Mouse (Mus musculus): ENCODE measurements around the gene Syt14. TPM values are rescaled to one million over a fixed set of nuclear protein-coding genes. Genes with fewer than 3 reads are reported as not detected.

Syt14 gene
- polyA plus RNA-seq, 2 experiments, result 4.7 to 4.8 TPM

DNA sequence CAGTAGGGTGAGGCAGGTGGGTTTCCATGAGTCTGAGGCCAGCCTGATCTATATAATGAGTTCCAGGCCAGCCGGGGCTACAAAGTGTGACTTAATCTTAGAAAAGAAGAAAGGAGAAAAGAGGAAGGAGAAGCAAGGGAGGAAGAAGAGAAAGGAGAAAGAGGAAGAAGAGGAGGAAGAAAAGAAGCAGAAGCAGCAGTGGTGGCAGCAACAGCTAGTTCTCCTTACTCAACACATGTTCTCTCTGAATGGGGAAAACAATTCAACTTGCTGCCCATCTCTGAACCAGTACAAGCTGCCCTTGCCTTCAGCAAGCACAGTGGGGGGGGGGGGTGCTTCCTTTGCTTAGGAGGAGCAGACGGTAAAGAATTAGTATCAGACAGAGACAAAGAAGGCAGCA is 96.5 kb downstream of the Syt14 start:
- WGBS (ENCODE audit: insufficient replicate concordance), result 19% methylated on average over 2 of the region's 2 CpGs
- H3K9ac ChIP-seq (replicated peaks), result no peak overlapping the region
- H3K36me3 ChIP-seq (replicated peaks; ENCODE audit: control insufficient read depth, insufficient read depth, low read depth), result no peaks in the 10 kb centered on the region
- H3K27me3 ChIP-seq (ENCODE audit: control insufficient read depth, insufficient read depth, low read length), result no peaks in the 10 kb centered on the region
- no peak for DNase-seq (ENCODE audit: low read depth in 3 of 3, low spot score in 3 of 3)
- no peak overlapping the region for H3K4me3 ChIP-seq (ENCODE audit: insufficient read depth in 1 of 2, low read depth in 2 of 2, low read length in 2 of 2)
- peak; percentile 21; the same call in 1 of the 2 replicates for ATAC-seq (ENCODE audit: insufficient read depth)
- no peak overlapping the region for H3K27ac ChIP-seq
- H3K4me1 ChIP-seq (replicated peaks; ENCODE audit: control insufficient read depth in 2 of 2, insufficient read depth in 2 of 2, low read length in 1 of 2), result no peaks in the 10 kb centered on the region
- no peak overlapping the region for H3K4me2 ChIP-seq (ENCODE audit: low read depth)
- TF ChIP-seq EP300 (IDR thresholded peaks at IDR 0.05; ENCODE audit: low read depth) (no peak), CTCF (IDR thresholded peaks at IDR 0.05; ENCODE audit: low read depth) (no peak)
- H3K9me3 ChIP-seq (ENCODE audit: control insufficient read depth, low read length), result no peaks in the 10 kb centered on the region

DNA sequence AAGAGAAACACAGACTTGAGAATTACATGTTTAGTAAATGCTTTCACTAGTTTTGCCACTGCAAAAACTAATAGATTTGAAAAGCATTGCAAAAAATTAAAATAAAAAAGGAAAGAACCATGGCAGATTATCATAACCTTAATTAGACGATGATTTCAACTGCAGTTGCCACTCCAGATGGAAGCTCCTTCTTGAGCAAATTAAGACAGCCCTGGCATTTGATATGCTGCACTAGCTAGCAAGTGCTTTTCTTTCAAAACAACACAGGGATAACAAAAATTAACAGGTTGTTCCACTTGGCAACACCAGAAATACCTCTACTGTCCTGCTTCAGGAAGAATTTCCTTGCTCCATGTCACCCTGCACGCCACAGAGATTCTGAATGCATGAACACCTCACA is 97.6 kb downstream of the Syt14 start:
- no peak overlapping the region for H3K9ac ChIP-seq (replicated peaks)
- no peaks in the 10 kb centered on the region for H3K9me3 ChIP-seq (ENCODE audit: control insufficient read depth, low read length)
- ATAC-seq (ENCODE audit: insufficient read depth), result no peak
- no peak for DNase-seq (ENCODE audit: low read depth in 3 of 3, low spot score in 3 of 3)
- peaks cover under 1% of the 10 kb centered on the region for H3K36me3 ChIP-seq (replicated peaks; ENCODE audit: control insufficient read depth, insufficient read depth, low read depth)
- H3K4me2 ChIP-seq (ENCODE audit: low read depth), result no peak overlapping the region
- WGBS (ENCODE audit: insufficient replicate concordance), result 74% methylated on average over 2 of the region's 2 CpGs
- no peak overlapping the region for H3K27ac ChIP-seq
- TF ChIP-seq EP300 (IDR thresholded peaks at IDR 0.05; ENCODE audit: low read depth) (no peak), CTCF (IDR thresholded peaks at IDR 0.05; ENCODE audit: low read depth) (no peak)
- H3K4me1 ChIP-seq (replicated peaks; ENCODE audit: control insufficient read depth in 2 of 2, insufficient read depth in 2 of 2, low read length in 1 of 2), result no peaks in the 10 kb centered on the region
- no peak overlapping the region for H3K4me3 ChIP-seq (ENCODE audit: insufficient read depth in 1 of 2, low read depth in 2 of 2, low read length in 2 of 2)
- no peaks in the 10 kb centered on the region for H3K27me3 ChIP-seq (ENCODE audit: control insufficient read depth, insufficient read depth, low read length)

DNA sequence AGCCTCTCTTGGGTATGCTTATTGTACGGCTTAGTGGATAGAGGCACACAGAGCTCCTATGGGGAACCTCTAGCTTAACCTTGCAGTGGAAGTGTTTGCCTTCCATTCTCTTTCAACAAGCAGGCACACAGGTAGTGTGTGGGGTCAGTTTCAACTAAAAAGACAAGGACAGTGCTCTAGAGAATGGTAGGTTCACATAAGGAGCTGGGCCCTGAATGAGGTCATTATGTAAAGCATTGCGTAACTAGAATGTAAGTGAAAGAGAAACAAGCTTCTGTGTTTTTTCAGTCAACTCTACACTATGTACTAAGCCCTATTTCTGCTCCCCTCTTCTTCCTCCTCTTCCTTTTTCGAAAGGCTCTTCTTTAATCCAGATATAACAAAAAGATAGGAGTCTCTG is 103.8 kb downstream of the Syt14 start:
- DNase-seq (ENCODE audit: low read depth in 3 of 3, low spot score in 3 of 3), result peak in 2 of 3 experiments; percentile 7 to 12
- H3K27ac ChIP-seq, result no peak overlapping the region

DNA sequence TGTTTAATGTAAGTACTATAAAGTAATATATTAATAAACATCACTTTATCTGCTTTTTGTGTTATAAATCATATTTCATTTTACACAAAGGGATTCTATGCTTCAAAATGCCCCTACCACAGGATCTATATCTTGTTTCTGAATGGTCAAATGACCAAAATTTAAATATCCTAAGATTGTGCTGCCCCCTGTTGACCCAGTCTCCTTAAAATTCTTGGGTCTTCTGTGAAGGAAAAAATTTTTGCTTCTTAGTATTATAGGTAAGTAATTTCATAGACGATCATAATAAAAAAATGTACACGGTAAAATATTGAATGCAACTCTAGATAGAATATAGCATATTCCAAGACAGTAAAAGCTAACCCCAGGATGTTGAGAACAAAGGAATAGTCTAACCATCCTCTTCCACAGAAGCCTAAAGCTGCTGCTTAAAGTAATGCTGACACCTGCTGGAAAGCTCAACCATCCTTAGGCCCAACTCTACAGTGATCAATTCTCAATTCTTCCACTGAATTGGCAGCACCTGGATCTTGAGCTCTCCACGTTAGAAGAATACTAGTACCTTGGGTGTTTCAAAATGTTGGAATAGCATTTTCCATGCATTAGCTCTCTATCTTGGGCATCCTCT is 123.4 kb downstream of the Syt14 start:
- 70% methylated on average over 3 of the region's 3 CpGs for WGBS (ENCODE audit: insufficient replicate concordance)
- ATAC-seq (ENCODE audit: insufficient read depth) (no peak), DNase-seq (ENCODE audit: low read depth in 3 of 3, low spot score in 3 of 3) (no peak)
- Histone ChIP-seq H3K4me2 (ENCODE audit: low read depth) (no peak overlapping the region), H3K36me3 (replicated peaks; ENCODE audit: control insufficient read depth, insufficient read depth, low read depth) (no peaks in the 10 kb centered on the region), H3K4me3 (ENCODE audit: insufficient read depth in 1 of 2, low read depth in 2 of 2, low read length in 2 of 2) (no peak overlapping the region), H3K9ac (replicated peaks) (no peak overlapping the region), H3K4me1 (replicated peaks; ENCODE audit: control insufficient read depth in 2 of 2, insufficient read depth in 2 of 2, low read length in 1 of 2) (no peaks in the 10 kb centered on the region), H3K27me3 (ENCODE audit: control insufficient read depth, insufficient read depth, low read length) (no peaks in the 10 kb centered on the region), H3K9me3 (ENCODE audit: control insufficient read depth, low read length) (no peaks in the 10 kb centered on the region), H3K27ac (no peak overlapping the region)
- TF ChIP-seq CTCF (IDR thresholded peaks at IDR 0.05; ENCODE audit: low read depth) (no peak), EP300 (IDR thresholded peaks at IDR 0.05; ENCODE audit: low read depth) (no peak)

More for the DNA sequence above, 103.8 kb downstream of the Syt14 start:
- TF ChIP-seq EP300 (IDR thresholded peaks at IDR 0.05; ENCODE audit: low read depth), result no peak
- TF ChIP-seq CTCF (IDR thresholded peaks at IDR 0.05; ENCODE audit: low read depth), result no peak
- no peaks in the 10 kb centered on the region for H3K4me1 ChIP-seq (replicated peaks; ENCODE audit: control insufficient read depth in 2 of 2, insufficient read depth in 2 of 2, low read length in 1 of 2)
- no peaks in the 10 kb centered on the region for H3K27me3 ChIP-seq (ENCODE audit: control insufficient read depth, insufficient read depth, low read length)
- H3K9me3 ChIP-seq (ENCODE audit: control insufficient read depth, low read length), result no peaks in the 10 kb centered on the region
- peak; percentile 47; the same call in 1 of the 2 replicates for ATAC-seq (ENCODE audit: insufficient read depth)
- no peak overlapping the region for H3K4me3 ChIP-seq (ENCODE audit: insufficient read depth in 1 of 2, low read depth in 2 of 2, low read length in 2 of 2)
- 79% methylated on average over 3 of the region's 3 CpGs for WGBS (ENCODE audit: insufficient replicate concordance)
- H3K4me2 ChIP-seq (ENCODE audit: low read depth), result no peak overlapping the region
- no peak overlapping the region for H3K9ac ChIP-seq (replicated peaks)
- H3K36me3 ChIP-seq (replicated peaks; ENCODE audit: control insufficient read depth, insufficient read depth, low read depth), result peaks cover 13% of the 10 kb centered on the region

DNA sequence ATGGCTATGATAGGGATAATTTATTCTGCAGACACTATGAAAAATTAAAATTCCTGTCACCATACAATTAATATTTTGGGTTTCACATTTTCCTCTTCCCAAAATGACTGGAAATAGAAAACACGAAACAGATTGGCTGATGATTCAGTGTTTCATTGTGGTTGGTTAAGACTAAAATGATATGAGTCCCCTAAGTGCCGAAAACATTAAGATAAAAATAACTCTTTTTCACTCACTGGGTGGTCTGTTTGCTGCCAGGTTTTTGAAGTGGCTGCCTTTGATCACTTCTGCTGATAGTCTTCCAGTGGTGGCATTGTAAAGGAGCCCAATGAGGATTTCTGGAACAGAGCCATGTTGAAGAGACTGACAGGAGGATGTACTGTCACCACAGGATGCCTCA is 134.1 kb downstream of the Syt14 start:
- no peak for TF ChIP-seq EP300 (IDR thresholded peaks at IDR 0.05; ENCODE audit: low read depth)
- TF ChIP-seq CTCF (IDR thresholded peaks at IDR 0.05; ENCODE audit: low read depth), result no peak
- Histone ChIP-seq H3K9ac (replicated peaks) (no peak overlapping the region), H3K4me1 (replicated peaks; ENCODE audit: control insufficient read depth in 2 of 2, insufficient read depth in 2 of 2, low read length in 1 of 2) (no peaks in the 10 kb centered on the region), H3K27me3 (ENCODE audit: control insufficient read depth, insufficient read depth, low read length) (no peaks in the 10 kb centered on the region), H3K27ac (no peak overlapping the region), H3K4me3 (ENCODE audit: insufficient read depth in 1 of 2, low read depth in 2 of 2, low read length in 2 of 2) (no peak overlapping the region), H3K9me3 (ENCODE audit: control insufficient read depth, low read length) (no peaks in the 10 kb centered on the region), H3K4me2 (ENCODE audit: low read depth) (no peak overlapping the region), H3K36me3 (replicated peaks; ENCODE audit: control insufficient read depth, insufficient read depth, low read depth) (no peaks in the 10 kb centered on the region; the same call in 1 of the 2 replicates)
- 61% methylated on average over 2 of the region's 2 CpGs for whole genome bisulfite sequencing (ENCODE audit: insufficient replicate concordance)
- DNase-seq (ENCODE audit: low read depth in 3 of 3, low spot score in 3 of 3), result no peak
- ATAC-seq (ENCODE audit: insufficient read depth), result no peak
